ENCODE assay signal across 14 mouse cellular contexts in genomic region chr1:77441987-77442386, GRCm38 (mm10).
DNase-seq lines count a peak whose midpoint lies in the region; ATAC-seq lines count a peak whose summit lies in the region.
"Had no signal": no experiment of that assay in that cellular context is flagged by ENCODE, and none has a peak within 500 bp of the region (broad histone marks: within the 10 kb centered on the region; RNA-seq: fewer than 3 reads in every experiment).

No protein-coding gene starts in this region.

- H3K9me3 ChIP-seq in kidney, embryonic 15.5 days (replicated peaks) = no peaks in the 10 kb centered on the region
- H3K9me3 ChIP-seq in stomach, embryonic 15.5 days = no peaks in the 10 kb centered on the region
- H3K9me3 ChIP-seq: intestine, embryonic 15.5 days; liver, embryonic 12.5 days had no signal

- H3K36me3 ChIP-seq in kidney, embryonic 15.5 days = 0 out of 2 replicates have a peak, but pooled peaks cover 9% of the 10 kb centered on the region
- no peaks in the 10 kb centered on the region for H3K36me3 ChIP-seq in stomach, embryonic 15.5 days
- H3K36me3 ChIP-seq: intestine, embryonic 15.5 days; liver, embryonic 12.5 days had no signal

- H3K27me3 ChIP-seq in kidney, embryonic 15.5 days = no peaks in the 10 kb centered on the region
- no peaks in the 10 kb centered on the region for H3K27me3 ChIP-seq in stomach, embryonic 15.5 days (replicated peaks)
- H3K27me3 ChIP-seq: intestine, embryonic 15.5 days had no signal

- H3K4me2 ChIP-seq in kidney, embryonic 15.5 days = no peak overlapping the region
- no peak overlapping the region for H3K4me2 ChIP-seq in stomach, embryonic 15.5 days
- H3K4me2 ChIP-seq: intestine, embryonic 15.5 days; liver, embryonic 12.5 days had no signal

- no peak overlapping the region for H3K9ac ChIP-seq in kidney, embryonic 15.5 days
- H3K9ac ChIP-seq in stomach, embryonic 15.5 days = no peak overlapping the region
- H3K9ac ChIP-seq: intestine, embryonic 15.5 days; liver, embryonic 12.5 days had no signal

- 45% methylated on average over 4 of the region's 4 CpGs for WGBS in kidney, embryonic 15.5 days
- WGBS in stomach, embryonic 15.5 days = 8% methylated on average over 4 of the region's 4 CpGs

- peaks cover 44% of the 10 kb centered on the region for H3K4me1 ChIP-seq in kidney, embryonic 15.5 days
- H3K4me1 ChIP-seq in stomach, embryonic 15.5 days = peaks cover 12% of the 10 kb centered on the region; the same call in 1 of the 2 replicates
- H3K4me1 ChIP-seq: liver, embryonic 12.5 days had no signal

- ATAC-seq in frontal cortex, adult (ENCODE audit: low TSS enrichment) = peak; percentile 21; the same call in 1 of the 2 replicates
- no peak for ATAC-seq in kidney, embryonic 15.5 days (replicated peaks; ENCODE audit: low FRiP score)
- ATAC-seq in hematopoietic stem cell, adult 5-6 weeks (replicated peaks in 1 of 2; ENCODE audit: insufficient read depth in 1 of 2, low FRiP score in 2 of 2, low TSS enrichment in 1 of 2, low read depth in 1 of 2, poor library complexity in 2 of 2, severe bottlenecking in 2 of 2) = peak; percentile 76 to 86
- ATAC-seq in stomach, embryonic 15.5 days (ENCODE audit: insufficient read depth, low FRiP score, low read depth) = peak; percentile 60; the same call in 1 of the 2 replicates
- ATAC-seq: activated CD4-positive, CD25-positive, alpha-beta regulatory T cell, adult 4 months; intestine, embryonic 15.5 days; liver, embryonic 12.5 days had no signal

- H3K4me3 ChIP-seq in kidney, embryonic 15.5 days (replicated peaks) = no peak overlapping the region
- no peak overlapping the region for H3K4me3 ChIP-seq in stomach, embryonic 15.5 days (replicated peaks)
- H3K4me3 ChIP-seq: erythroblast, embryonic 14.5 days; intestine, embryonic 15.5 days; liver, embryonic 12.5 days had no signal

- H3K27ac ChIP-seq in kidney, embryonic 15.5 days = peak overlapping the region; percentile 16; the same call in 1 of the 2 replicates
- no peak overlapping the region for H3K27ac ChIP-seq in stomach, embryonic 15.5 days
- H3K27ac ChIP-seq: intestine, embryonic 15.5 days; liver, embryonic 12.5 days had no signal

- DNase-seq in frontal cortex, postnatal 36 days (ENCODE audit: low spot score in 2 of 2) = no peak
- DNase-seq in kidney, postnatal 25 days = no peak
- no peak for DNase-seq in natural killer cell, adult 2 months (ENCODE audit: low spot score in 2 of 2)
- no peak for DNase-seq in kidney, postnatal 14 days
- DNase-seq: cerebellum, adult 18-20 months; thymus, adult 2 months had no signal
